Mouse (Mus musculus): Measurements from ENCODE around the gene Gcnt1. TPM values are rescaled to one million over a fixed set of nuclear protein-coding genes. Genes with fewer than 3 reads are reported as not detected.

The Gcnt1 gene
- polyA plus RNA-seq, 1 experiment = 0.12 TPM

DNA sequence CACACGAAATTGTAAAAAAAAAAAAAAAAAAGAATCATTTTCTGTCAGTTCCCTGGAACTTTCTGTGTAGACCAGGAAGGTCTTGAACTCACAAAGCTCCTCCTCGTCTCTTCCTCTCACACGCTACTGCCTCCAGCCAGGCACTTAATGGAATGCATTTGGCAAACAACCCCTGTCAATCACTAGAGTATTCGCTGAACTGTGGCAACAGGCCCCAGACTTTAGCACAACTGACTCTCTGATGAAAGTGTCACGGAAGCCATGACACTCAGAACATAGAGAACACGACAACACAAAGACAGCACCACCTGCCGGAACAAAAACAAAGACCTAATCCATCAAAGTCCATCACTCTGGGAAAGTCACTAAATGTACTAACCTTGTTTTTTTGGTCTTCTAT, 3.1 kb downstream of the Gcnt1 start:
- no peak overlapping the region for H3K4me2 ChIP-seq (ENCODE audit: low read depth)
- no peaks in the 10 kb centered on the region for H3K36me3 ChIP-seq (ENCODE audit: control insufficient read depth, insufficient read depth)
- no peak overlapping the region for H3K4me3 ChIP-seq
- peaks cover 4% of the 10 kb centered on the region for H3K27me3 ChIP-seq (ENCODE audit: control insufficient read depth, insufficient read depth, insufficient read length)
- no peak overlapping the region for H3ac ChIP-seq (ENCODE audit: control insufficient read depth, insufficient read length)
- no peaks in the 10 kb centered on the region for H3K79me2 ChIP-seq (ENCODE audit: control insufficient read depth, insufficient read depth)
- TF ChIP-seq E2F4 (IDR thresholded peaks at IDR 0.05; ENCODE audit: insufficient read depth) (no peak), MAX (IDR thresholded peaks at IDR 0.05; ENCODE audit: low read depth) (no peak), CEBPB (IDR thresholded peaks at IDR 0.05; ENCODE audit: insufficient read depth, poor library complexity, severe bottlenecking) (no peak)

DNA sequence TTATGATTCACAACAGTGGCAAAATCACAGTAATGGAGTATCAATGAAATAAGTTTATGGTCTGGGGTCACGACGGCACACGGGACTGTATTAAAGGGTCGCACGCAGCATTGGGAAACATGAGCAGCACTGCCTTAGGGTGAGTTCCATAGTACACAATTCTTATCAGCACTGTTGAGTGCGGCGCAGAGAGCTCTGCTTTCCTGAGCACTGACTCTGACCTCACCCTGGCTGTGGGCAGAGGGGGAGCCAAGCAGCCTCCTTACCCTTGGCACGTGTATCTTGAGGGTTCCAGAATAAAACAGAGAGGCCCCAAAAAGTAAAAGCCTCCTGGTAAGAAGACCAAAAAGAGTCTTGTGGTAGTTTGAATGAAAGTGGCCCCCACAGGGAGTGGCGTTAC, 4.1 kb downstream of the Gcnt1 start:
- TF ChIP-seq E2F4 (IDR thresholded peaks at IDR 0.05; ENCODE audit: insufficient read depth) (no peak), MYOG (IDR thresholded peaks at IDR 0.05; ENCODE audit: control insufficient read depth in 1 of 3, insufficient read depth in 1 of 3, insufficient read length in 2 of 3, low read depth in 2 of 3) (no peak), MAX (IDR thresholded peaks at IDR 0.05; ENCODE audit: low read depth) (no peak), TCF12 (IDR thresholded peaks at IDR 0.05; ENCODE audit: insufficient read depth, poor library complexity, severe bottlenecking) (no peak), SRF (IDR thresholded peaks at IDR 0.05; ENCODE audit: control insufficient read depth, insufficient read length, low read depth) (no peak), POLR2A (IDR thresholded peaks at IDR 0.05; ENCODE audit: insufficient read length, low read depth) (no peak), TCF3 (IDR thresholded peaks at IDR 0.05; ENCODE audit: insufficient read length, low read depth) (no peak), REST (IDR thresholded peaks at IDR 0.05; ENCODE audit: insufficient read depth, insufficient read length) (no peak), MYOD1 (IDR thresholded peaks at IDR 0.05; ENCODE audit: control insufficient read depth in 1 of 3, insufficient read length in 2 of 3, low read depth in 2 of 3) (no peak), POLR2AphosphoS2 (IDR thresholded peaks at IDR 0.05; ENCODE audit: insufficient read length, low read depth) (no peak), USF1 (IDR thresholded peaks at IDR 0.05; ENCODE audit: low read depth) (no peak), CEBPB (IDR thresholded peaks at IDR 0.05; ENCODE audit: insufficient read depth, poor library complexity, severe bottlenecking) (no peak)
- Histone ChIP-seq H3K4me2 (ENCODE audit: low read depth) (no peak overlapping the region), H3K79me2 (ENCODE audit: control insufficient read depth, insufficient read depth) (no peaks in the 10 kb centered on the region), H3K36me3 (ENCODE audit: control insufficient read depth, insufficient read depth) (no peaks in the 10 kb centered on the region), H3K27me3 (ENCODE audit: control insufficient read depth, insufficient read depth, insufficient read length) (peaks cover 4% of the 10 kb centered on the region), H3K4me3 (no peak overlapping the region), H3ac (ENCODE audit: control insufficient read depth, insufficient read length) (no peak overlapping the region)

DNA sequence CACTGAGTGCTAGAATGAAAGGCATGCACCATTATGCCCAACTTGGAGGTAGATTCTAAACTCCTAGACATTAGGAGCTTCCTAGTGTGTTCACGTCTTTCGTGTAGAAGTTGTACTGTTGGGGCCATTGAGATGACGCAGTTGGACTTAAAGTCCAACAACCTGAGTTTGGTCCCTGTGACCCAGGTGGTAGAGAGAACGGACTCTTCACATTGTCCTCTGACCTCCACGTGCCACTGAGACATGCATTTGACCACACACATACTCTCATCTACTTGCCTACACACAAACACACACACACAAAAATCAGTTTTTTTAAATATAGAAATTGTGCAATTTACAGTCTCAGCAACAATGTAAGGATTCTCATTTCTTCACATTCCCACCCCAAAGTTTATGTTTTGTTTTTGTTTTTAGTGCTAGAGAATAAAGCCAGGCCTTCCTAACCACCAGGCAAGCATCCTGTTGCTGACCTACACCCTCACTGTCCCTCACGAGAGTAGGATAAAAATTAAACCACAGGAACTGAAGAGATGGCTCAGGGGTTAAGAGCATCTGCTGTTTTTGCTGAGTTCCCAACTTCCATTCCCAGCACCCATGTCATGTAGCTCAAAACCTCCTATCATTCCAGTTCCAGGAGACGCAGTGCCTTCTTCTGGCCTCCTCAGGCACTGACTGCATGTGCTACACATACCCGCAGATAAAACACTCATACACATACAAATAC, 6.1 kb downstream of the Gcnt1 start:
- Histone ChIP-seq H3K4me2 (ENCODE audit: low read depth) (no peak overlapping the region), H3ac (ENCODE audit: control insufficient read depth, insufficient read length) (no peak overlapping the region), H3K27me3 (ENCODE audit: control insufficient read depth, insufficient read depth, insufficient read length) (peaks cover 4% of the 10 kb centered on the region), H3K36me3 (ENCODE audit: control insufficient read depth, insufficient read depth) (no peaks in the 10 kb centered on the region), H3K4me3 (no peak overlapping the region), H3K79me2 (ENCODE audit: control insufficient read depth, insufficient read depth) (no peaks in the 10 kb centered on the region)
- TF ChIP-seq MYOG (IDR thresholded peaks at IDR 0.05; ENCODE audit: control insufficient read depth in 1 of 3, insufficient read depth in 1 of 3, insufficient read length in 2 of 3, low read depth in 2 of 3) = no peak
- no peak for TF ChIP-seq MAX (IDR thresholded peaks at IDR 0.05; ENCODE audit: low read depth)
- no peak for TF ChIP-seq CEBPB (IDR thresholded peaks at IDR 0.05; ENCODE audit: insufficient read depth, poor library complexity, severe bottlenecking)
- no peak for TF ChIP-seq SRF (IDR thresholded peaks at IDR 0.05; ENCODE audit: control insufficient read depth, insufficient read length, low read depth)
- TF ChIP-seq TCF3 (IDR thresholded peaks at IDR 0.05; ENCODE audit: insufficient read length, low read depth) = no peak
- TF ChIP-seq POLR2A (IDR thresholded peaks at IDR 0.05; ENCODE audit: insufficient read length, low read depth) = no peak
- TF ChIP-seq USF1 (IDR thresholded peaks at IDR 0.05; ENCODE audit: low read depth) = no peak
- TF ChIP-seq MYOD1 (IDR thresholded peaks at IDR 0.05; ENCODE audit: control insufficient read depth in 1 of 3, insufficient read length in 2 of 3, low read depth in 2 of 3) = no peak
- no peak for TF ChIP-seq TCF12 (IDR thresholded peaks at IDR 0.05; ENCODE audit: insufficient read depth, poor library complexity, severe bottlenecking)
- no peak for TF ChIP-seq E2F4 (IDR thresholded peaks at IDR 0.05; ENCODE audit: insufficient read depth)
- no peak for TF ChIP-seq REST (IDR thresholded peaks at IDR 0.05; ENCODE audit: insufficient read depth, insufficient read length)
- TF ChIP-seq POLR2AphosphoS2 (IDR thresholded peaks at IDR 0.05; ENCODE audit: insufficient read length, low read depth) = no peak

DNA sequence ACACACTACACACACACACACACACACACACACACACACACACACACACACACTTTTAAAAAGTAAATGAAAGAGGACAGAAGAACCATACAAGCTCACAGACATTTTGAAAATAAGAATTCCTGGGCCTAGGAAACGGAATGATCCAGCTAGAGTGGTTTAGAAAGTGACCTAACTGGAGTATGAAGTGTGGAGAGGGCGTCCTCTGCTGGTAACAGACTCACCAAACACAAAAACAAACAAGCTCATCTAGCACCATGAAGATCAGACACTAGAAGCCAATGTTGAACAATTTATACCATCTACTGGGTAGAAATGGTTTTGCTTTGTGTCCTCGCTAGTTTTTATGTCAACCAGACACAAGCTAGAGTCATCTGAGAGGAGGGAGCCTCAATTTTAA, 7.9 kb downstream of the Gcnt1 start:
- Histone ChIP-seq H3K4me2 (ENCODE audit: low read depth) (no peak overlapping the region), H3K27me3 (ENCODE audit: control insufficient read depth, insufficient read depth, insufficient read length) (no peaks in the 10 kb centered on the region), H3K79me2 (ENCODE audit: control insufficient read depth, insufficient read depth) (no peaks in the 10 kb centered on the region), H3ac (ENCODE audit: control insufficient read depth, insufficient read length) (no peak overlapping the region), H3K4me3 (no peak overlapping the region), H3K36me3 (ENCODE audit: control insufficient read depth, insufficient read depth) (no peaks in the 10 kb centered on the region)
- TF ChIP-seq SRF (IDR thresholded peaks at IDR 0.05; ENCODE audit: control insufficient read depth, insufficient read length, low read depth) (no peak), CEBPB (IDR thresholded peaks at IDR 0.05; ENCODE audit: insufficient read depth, poor library complexity, severe bottlenecking) (no peak), USF1 (IDR thresholded peaks at IDR 0.05; ENCODE audit: low read depth) (no peak), MYOG (IDR thresholded peaks at IDR 0.05; ENCODE audit: control insufficient read depth in 1 of 3, insufficient read depth in 1 of 3, insufficient read length in 2 of 3, low read depth in 2 of 3) (no peak), E2F4 (IDR thresholded peaks at IDR 0.05; ENCODE audit: insufficient read depth) (no peak), MAX (IDR thresholded peaks at IDR 0.05; ENCODE audit: low read depth) (no peak), POLR2AphosphoS2 (IDR thresholded peaks at IDR 0.05; ENCODE audit: insufficient read length, low read depth) (no peak), REST (IDR thresholded peaks at IDR 0.05; ENCODE audit: insufficient read depth, insufficient read length) (no peak), POLR2A (IDR thresholded peaks at IDR 0.05; ENCODE audit: insufficient read length, low read depth) (no peak), MYOD1 (IDR thresholded peaks at IDR 0.05; ENCODE audit: control insufficient read depth in 1 of 3, insufficient read length in 2 of 3, low read depth in 2 of 3) (no peak), TCF12 (IDR thresholded peaks at IDR 0.05; ENCODE audit: insufficient read depth, poor library complexity, severe bottlenecking) (no peak), TCF3 (IDR thresholded peaks at IDR 0.05; ENCODE audit: insufficient read length, low read depth) (no peak)
